Mouse (Mus musculus) frontal cortex, postnatal 36 days (tissue): ENCODE measurements at regions not wholly inside any gene's neighbourhood (a gene's known extent, or its start where the extent isn't known, plus 50 kb on each side); places are given as distances from the start of the nearest gene placed in this dataset.

ENCODE experiments used
- DNase-seq, 2 experiments: peaks; one replicate each; pipeline ENCODE4 v3.0.0; 2022; ENCODE audit warnings: low spot score in 2 of 2

DNA sequence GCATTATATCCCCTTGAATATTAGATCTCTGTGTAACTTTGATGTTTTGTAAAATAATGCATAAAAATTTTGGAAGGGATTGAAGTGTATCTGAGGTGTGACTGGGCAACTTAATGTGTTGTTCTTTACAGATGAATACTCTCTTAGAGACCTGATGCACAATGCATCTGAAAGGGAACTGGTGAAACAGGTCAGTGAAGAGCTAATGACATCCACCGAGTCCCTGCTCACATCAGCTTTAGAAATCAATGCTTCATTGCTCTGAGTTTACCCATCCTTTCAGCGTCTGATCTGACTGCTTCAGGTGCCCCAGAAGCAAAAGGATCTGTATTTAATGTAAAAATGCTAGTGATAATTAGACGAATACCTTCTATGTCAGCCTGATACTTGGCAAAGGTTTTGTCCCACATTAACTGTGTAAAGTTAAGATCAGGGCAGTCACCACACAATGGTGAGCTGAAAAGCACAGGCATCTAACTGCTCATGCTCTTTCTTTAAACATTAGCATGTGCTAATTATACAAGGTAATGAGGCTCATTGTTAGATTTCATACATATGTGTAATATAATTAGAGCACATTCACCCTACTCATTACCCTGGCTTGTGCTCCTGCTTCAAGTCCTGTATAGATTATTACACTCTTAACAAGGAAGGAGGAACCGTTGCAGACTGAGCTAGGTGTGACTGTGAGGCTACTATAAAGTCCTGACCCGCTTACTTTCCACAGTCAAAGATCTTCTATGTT is 204.6 kb upstream of the Tlr4 start:
- DNase-seq = no peak

DNA sequence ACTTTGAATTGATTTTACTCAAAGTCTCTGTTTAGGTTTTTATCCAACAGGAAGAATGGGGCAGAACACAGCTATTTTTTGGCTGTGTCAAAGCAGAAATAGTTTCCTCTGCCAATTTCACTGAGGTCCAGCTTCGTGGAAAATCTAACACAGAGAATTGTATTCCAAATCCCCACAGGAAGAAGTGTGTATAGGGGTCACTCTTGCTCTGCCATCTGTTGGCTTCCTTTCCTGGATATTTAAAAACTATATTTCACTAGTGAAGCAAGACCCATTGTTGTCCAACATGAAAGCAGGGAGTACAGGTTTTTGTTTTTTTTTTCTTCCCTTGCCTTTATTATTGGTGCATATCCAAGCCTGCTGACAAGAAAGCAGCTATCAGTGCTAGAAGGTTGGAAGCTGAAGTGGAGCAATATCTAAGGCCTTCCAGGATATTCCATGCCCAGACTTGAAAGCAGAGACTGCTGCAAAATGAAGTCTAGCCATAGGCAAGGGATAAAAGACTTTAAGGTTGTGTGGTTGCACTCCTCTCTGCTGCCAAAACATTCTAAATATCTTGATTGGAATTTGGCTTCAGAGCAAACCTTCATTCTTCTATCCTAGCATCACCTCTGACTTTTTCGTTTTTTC is 208.5 kb upstream of the Tlr4 start:
- no peak for DNase-seq

DNA sequence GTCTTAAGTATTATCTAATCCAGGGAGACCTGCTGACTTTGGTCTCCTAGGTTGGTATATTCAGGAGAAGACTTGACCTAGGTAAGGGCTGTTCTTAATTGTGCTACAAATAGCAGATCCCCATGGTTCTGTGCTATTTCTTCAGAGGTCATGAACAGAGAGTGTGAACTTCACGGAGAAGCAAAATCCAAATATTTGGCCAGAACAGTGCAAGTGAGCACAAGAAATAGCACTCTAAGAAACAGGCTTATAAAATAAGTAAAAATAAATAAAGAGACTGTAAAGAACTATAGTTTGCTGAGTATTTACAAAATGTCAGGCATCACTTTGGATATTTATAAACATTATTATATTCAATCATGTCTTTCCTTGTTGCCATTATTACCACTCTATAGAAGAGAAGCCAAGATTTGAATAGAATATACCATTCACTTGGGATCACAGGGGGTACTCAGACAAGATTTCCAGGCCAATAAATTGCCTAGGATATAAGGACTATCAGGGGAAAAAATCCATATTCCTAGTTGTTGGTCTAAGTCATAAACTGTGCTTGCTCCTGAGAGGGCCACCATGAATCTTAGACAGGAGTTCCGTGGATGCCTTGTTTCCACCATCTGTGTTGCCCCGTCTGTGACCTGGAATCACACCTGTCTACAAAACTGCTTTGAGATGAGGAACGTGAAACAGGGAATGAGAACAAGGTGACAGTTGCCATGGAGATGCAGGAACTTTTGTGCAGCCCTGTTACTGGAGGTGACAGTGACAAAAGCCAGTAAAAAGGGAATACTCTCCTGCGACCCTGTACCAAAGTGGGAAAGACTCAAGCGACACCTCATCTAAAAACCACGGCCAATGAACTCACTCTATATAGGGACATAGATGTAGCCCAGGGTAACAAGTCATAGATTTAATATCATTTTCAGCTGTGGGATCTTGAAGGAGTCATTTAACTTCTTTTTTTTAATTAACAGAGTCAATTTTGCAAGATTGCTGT is 209.3 kb upstream of the Tlr4 start:
- no peak for DNase-seq

DNA sequence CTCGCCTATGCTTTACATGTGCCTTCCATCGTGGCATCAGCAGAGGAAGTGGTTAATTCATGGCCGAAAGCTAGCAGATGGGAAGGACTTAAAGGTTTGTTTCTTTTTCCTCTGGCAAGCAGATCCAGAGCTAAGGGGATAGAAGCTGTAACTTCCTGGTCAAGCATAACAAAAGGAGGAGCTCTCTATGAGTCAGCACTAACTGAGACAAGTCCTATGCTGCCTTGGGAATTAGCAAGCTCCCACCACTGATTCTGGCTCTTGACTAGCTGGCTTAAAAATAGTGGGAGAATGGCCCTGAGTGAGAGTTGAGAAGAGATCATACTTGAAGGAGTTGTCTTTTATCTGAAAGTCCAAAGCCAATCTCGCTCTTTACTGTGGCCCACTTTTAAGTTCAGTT is 210.3 kb upstream of the Tlr4 start:
- DNase-seq = no peak

GRCm38 (mm10) chr4:66604849-66605248 is 200.4 kb upstream of the Astn2 start:
- no peak for DNase-seq

DNA sequence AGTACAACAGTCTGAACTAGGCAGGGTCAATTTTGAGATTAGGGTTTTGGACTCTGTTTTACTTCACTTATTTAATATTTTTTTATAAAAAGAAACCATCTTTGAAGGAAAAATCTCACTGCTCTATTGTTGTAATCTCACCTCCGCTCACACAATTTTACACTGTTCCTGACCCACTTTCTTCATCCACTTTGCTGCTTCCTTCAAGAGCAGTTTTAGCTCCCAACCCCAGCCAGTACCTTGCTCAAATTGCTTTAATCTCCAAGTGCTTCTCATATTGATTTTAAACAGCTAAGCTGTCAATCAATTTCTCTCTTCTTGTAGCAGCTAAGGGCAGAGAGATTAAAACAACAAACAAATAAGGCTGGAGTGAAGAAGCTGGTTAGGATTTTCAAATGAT is 194.3 kb upstream of the Astn2 start:
- DNase-seq = no peak

DNA sequence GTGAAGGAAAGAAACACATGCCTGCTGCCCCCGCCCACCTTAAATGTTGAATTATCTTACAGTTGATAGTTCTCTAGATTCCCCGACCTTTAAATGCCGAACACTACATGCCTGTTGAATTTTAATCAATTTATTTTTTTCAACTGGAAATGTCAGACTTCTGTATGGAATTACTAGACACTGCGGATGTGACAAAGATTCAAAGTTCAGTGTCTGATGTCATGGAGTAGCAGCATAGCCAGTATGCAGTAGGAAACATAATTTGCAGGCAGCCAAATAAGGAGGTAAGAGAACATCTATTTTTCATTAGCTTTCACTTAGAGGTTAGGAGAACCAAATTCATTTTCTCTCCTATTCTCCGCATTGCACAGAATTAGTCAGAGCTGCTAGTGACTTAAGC is 182.2 kb upstream of the Astn2 start:
- DNase-seq = no peak

DNA sequence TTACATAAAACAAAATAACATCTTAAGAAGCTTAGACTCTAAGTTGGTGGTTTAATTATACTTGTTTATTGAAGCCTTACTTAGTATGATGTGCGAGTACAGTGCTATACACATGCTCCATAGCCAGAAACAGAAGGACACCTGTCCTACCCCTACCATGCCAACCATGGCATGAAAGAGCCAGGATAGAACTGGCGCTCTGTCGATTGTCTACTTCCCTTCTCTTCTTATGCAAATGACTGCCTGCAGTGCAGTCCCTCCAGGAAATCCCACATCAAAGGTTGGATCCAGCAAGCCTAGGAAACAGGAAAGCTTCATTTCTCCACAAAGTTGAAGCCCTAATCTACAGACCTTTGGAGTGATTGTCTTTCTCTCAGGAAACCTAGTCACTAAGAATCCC is 181.8 kb upstream of the Astn2 start:
- no peak for DNase-seq

- no peak for DNase-seq
These were observed 152.5 kb upstream of the Astn2 start for GRCm38 (mm10) chr4:66556936-66557335.

- DNase-seq = no peak
These were observed 146.1 kb upstream of the Astn2 start for GRCm38 (mm10) chr4:66550306-66551104.

- DNase-seq = no peak
These were observed 138.5 kb upstream of the Astn2 start for GRCm38 (mm10) chr4:66542833-66543436.

DNA sequence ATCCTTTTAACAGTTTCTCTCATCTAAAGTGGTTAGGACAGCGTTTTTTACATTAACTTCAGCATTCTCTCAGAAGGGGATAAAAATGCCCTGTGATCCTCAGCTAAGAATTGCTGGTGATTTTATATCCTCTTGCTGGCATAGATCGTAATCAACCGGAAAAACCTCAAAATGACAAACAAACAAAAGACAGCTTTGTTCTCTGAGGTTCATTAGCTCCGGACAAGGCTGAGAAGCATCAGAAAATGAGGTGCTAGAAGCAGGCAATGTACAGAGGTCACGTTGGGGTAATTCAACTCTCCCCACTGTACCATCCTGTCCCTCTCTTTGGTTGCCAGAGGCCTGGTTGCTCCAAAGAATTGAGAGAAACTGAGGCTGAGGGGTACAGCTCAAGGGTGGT is 120.0 kb upstream of the Astn2 start:
- no peak for DNase-seq

- DNase-seq = no peak
These were observed 119.5 kb upstream of the Astn2 start for GRCm38 (mm10) chr4:66523886-66524245.

- DNase-seq = peak; percentile 28 to 44
These were observed 119.0 kb upstream of the Astn2 start for GRCm38 (mm10) chr4:66523238-66523885.

DNA sequence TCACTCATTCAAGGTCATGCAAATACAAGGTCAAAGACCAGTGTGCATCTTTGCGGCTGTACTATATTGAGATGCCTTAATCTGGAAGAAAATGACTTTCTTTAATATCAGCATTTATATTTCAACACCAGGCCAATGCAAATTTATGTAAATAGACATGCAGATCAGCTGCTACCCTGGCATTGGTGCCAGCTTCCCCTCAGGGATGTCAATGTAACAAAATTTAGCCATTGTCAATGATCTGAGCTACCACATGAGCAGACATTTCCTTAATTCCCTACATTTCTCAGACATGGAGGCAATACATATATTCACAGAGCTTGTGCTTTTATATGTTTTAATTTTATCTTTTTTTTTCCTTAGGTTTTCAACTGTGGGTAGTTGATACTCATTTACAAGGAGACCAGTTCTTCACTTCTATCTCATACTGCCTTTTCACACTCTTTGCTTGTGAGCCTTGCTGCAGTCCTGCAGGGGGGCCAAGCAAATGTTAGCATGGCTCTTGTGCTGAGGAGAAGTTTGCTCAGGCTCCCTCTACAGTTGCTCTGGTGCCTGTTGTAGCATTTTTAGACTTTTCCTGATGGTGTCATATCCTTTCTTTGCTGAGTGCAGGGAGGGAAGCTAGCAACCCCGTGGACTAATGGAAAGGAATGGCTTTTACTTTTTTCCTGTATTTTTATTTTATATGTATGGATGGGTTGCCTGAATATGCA is 117.8 kb upstream of the Astn2 start:
- DNase-seq = no peak

GRCm38 (mm10) chr4:66520796-66521195 is 116.4 kb upstream of the Astn2 start:
- no peak for DNase-seq

DNA sequence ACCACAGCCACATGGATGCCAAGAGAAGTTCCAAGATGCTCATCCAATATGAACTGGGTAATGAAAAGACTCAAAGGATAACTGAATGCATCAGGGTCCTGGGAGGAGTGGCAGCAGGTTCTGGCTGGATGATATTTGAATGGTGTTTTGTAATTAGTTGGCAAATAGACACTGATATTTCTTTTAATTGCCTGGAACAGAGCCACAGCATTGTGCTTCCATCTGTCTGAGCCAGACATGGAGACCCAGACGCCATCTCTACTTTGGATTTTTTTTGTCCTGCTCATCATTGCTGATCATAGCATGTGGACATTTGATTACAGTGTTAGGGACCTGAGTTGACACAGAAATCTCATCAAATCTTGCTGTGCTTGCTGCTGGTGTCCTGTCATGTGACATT is 111.4 kb upstream of the Astn2 start:
- no peak for DNase-seq

- no peak for DNase-seq
These were observed 79.1 kb upstream of the Astn2 start for GRCm38 (mm10) chr4:66483496-66483895.

DNA sequence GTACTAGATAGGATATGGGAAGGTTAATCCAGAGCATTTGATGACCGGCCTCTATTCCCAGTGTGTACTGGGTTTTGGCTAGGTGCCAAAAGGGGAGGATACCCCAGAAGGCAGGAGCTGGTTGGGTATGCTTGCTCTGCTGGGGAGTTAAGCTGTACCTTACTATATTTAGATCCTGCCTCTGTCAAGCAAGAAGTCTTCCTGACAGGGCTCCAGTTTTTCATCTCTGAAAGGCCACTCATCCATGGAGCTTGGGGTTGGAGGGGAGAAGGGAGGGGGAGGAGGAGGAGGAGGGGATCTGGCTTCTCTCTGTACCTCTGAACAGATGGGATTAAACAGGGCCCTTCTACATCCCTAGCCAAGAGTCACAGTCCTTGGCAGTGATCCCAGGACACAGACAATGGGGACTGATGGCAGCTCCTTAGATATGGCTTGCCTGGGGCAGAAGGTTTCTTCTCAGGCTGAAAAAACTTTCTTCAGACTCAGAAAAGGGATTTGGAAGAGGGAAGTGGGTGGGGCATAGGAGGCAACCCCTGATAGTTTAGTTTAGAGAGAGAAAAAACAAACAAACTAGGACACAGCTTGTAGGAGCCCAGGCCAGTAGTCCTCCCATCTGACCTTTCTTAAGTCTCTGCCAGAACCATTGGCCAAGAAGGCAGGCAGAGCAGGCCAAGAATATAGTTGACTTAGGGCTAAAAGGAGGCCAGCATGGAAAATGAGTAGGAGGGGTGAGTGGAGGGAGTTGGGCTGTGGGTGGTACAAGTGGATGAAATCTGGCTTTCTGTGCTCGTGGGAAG is 78.3 kb upstream of the Astn2 start:
- peak; percentile 38 to 68 for DNase-seq
